In the genomic region with DNA sequence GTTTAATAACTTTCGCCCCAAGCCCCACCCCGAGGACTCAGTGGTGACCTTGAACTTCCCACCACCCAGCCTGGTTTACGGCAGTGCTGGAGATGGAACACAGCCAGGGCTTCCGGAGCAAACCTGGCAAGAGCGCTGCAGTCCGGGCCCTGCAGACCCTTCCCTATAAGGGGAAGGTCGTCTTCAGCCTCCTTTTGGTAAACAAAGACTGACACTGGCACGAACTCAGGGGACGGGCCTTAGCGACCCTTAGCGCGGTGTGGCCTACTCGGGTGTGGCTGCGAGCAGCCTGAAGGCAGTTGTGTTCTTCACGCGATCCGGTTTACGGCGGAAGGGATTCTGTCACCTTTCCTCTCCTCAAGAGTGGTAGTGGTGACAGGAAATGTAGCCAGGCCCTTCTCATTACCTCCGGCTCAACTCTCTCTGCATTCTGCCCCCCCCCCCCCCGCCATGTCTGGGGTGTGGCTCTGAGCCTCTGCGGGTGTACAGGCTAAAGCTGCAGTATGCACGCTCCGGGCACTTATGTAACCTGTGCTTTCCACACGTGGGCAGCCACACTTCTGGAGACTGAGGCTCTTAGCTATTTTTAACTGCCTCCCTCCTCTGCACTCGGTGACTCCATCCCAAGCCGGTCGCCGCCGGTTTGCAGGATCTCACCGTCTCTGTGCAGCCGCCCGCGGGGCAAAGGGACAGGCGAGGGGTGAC, we compare ENCODE assay signal across 8 mouse cellular contexts. TPM values are rescaled to one million over a fixed set of nuclear protein-coding genes. Genes with fewer than 3 reads are reported as not detected.
DNase-seq lines count a peak whose midpoint lies in the region; ATAC-seq and TF ChIP-seq lines count a peak whose summit lies in the region.

TSS of gene Mpc1 (plus strand) at position 84 of the 705 bp plus-strand sequence.

- intact Hi-C loops in left cerebral cortex, postnatal 36 days (cut with DNase I): loop anchor here (10.0 kb wide), 1 partner anchor 88 kb away; no protein-coding TSS in a partner anchor

- ATAC-seq in granulocyte monocyte progenitor cell, adult 5-6 weeks (replicated peaks; ENCODE audit: poor library complexity, severe bottlenecking): peak; percentile 43
- peak; percentile 71 for ATAC-seq in intestine, postnatal 0 days

- H3K27me3 ChIP-seq in embryonic facial prominence, embryonic 10.5 days (replicated peaks; ENCODE audit: low read depth, poor library complexity, severe bottlenecking): peaks cover 34% of the 10 kb centered on the region
- no peaks in the 10 kb centered on the region for H3K27me3 ChIP-seq in intestine, postnatal 0 days (replicated peaks; ENCODE audit: control insufficient read depth, insufficient read depth, low read length)
- peaks cover 21% of the 10 kb centered on the region for H3K27me3 ChIP-seq in midbrain, embryonic 10.5 days (ENCODE audit: low read depth, poor library complexity, severe bottlenecking)
- no peaks in the 10 kb centered on the region for H3K27me3 ChIP-seq in small intestine, adult 2 months (ENCODE audit: control insufficient read depth, insufficient read depth, low read length)

- peak within 1 kb of the TSS; percentile 71 for H3K4me3 ChIP-seq in embryonic facial prominence, embryonic 10.5 days
- peak within 1 kb of the TSS; percentile 90 for H3K4me3 ChIP-seq in intestine, postnatal 0 days (ENCODE audit: low read depth, low read length)
- peak within 1 kb of the TSS; percentile 87 for H3K4me3 ChIP-seq in midbrain, embryonic 10.5 days
- peak within 1 kb of the TSS; percentile 87 for H3K4me3 ChIP-seq in small intestine, adult 2 months (ENCODE audit: low read depth, low read length)

- no peaks in the 10 kb centered on the region for H3K9me3 ChIP-seq in embryonic facial prominence, embryonic 10.5 days
- H3K9me3 ChIP-seq in intestine, postnatal 0 days (ENCODE audit: control insufficient read depth): no peaks in the 10 kb centered on the region
- H3K9me3 ChIP-seq in midbrain, embryonic 10.5 days (replicated peaks): no peaks in the 10 kb centered on the region

- no peaks in the 10 kb centered on the region for H3K36me3 ChIP-seq in embryonic facial prominence, embryonic 10.5 days (replicated peaks)
- H3K36me3 ChIP-seq in intestine, postnatal 0 days (ENCODE audit: control insufficient read depth, insufficient read depth): no peaks in the 10 kb centered on the region
- no peaks in the 10 kb centered on the region for H3K36me3 ChIP-seq in midbrain, embryonic 10.5 days
- H3K36me3 ChIP-seq in small intestine, adult 2 months (ENCODE audit: control insufficient read depth, insufficient read depth, low read length): no peaks in the 10 kb centered on the region

- DNase-seq in 3134 (ENCODE audit: extremely low read depth, insufficient read length, low spot score): peak; percentile 82
- peak; percentile 85 for DNase-seq in adrenal gland, postnatal 10 days
- DNase-seq in embryonic facial prominence, embryonic 10.5 days (ENCODE audit: low spot score): peak; percentile 66
- DNase-seq in left cerebral cortex, postnatal 36 days (ENCODE audit: low spot score in 2 of 2): peak; percentile 93
- peak; percentile 57 for DNase-seq in midbrain, embryonic 10.5 days (ENCODE audit: low spot score)

- H3K27ac ChIP-seq in embryonic facial prominence, embryonic 10.5 days (replicated peaks): peak within 1 kb of the TSS; percentile 91
- peak within 1 kb of the TSS; percentile 95 for H3K27ac ChIP-seq in intestine, postnatal 0 days (ENCODE audit: low read depth, low read length)
- H3K27ac ChIP-seq in midbrain, embryonic 10.5 days (replicated peaks): peak within 1 kb of the TSS; percentile 92
- H3K27ac ChIP-seq in small intestine, adult 2 months (ENCODE audit: insufficient read depth, low read depth, low read length): peak within 1 kb of the TSS; percentile 100

- 0 out of 2 replicates have a peak, but pooled peaks have one; percentile 30 for TF ChIP-seq POLR2A in small intestine, adult 2 months (IDR thresholded peaks at IDR 0.05; ENCODE audit: low read depth, low read length)

- TF ChIP-seq CTCF in intestine, postnatal 0 days (IDR thresholded peaks at IDR 0.05; ENCODE audit: low read depth): no peak
- no peak for TF ChIP-seq CTCF in small intestine, adult 2 months (IDR thresholded peaks at IDR 0.05; ENCODE audit: extremely low read depth, insufficient read length, insufficient replicate concordance, low read depth, low read length)

- H3K4me1 ChIP-seq in embryonic facial prominence, embryonic 10.5 days: peaks cover 21% of the 10 kb centered on the region
- no peaks in the 10 kb centered on the region for H3K4me1 ChIP-seq in intestine, postnatal 0 days (replicated peaks; ENCODE audit: control insufficient read depth, insufficient read depth, low read length)
- peaks cover 26% of the 10 kb centered on the region for H3K4me1 ChIP-seq in midbrain, embryonic 10.5 days
- peaks cover 5% of the 10 kb centered on the region; the same call in 1 of the 2 replicates for H3K4me1 ChIP-seq in small intestine, adult 2 months (ENCODE audit: control insufficient read depth, insufficient read depth, insufficient read length, low read length)

- WGBS in embryonic facial prominence, embryonic 10.5 days: 2% methylated on average over 35 of the region's 35 CpGs
- WGBS in intestine, postnatal 0 days: 0% methylated on average over 34 of the region's 35 CpGs
- 2% methylated on average over 35 of the region's 35 CpGs for WGBS in midbrain, embryonic 10.5 days
- under 1% methylated on average over 35 of the region's 35 CpGs for WGBS in small intestine, adult 2 months

- H3K9ac ChIP-seq in intestine, postnatal 0 days (ENCODE audit: low read depth, low read length): peak within 1 kb of the TSS; percentile 74

- H3K4me2 ChIP-seq in intestine, postnatal 0 days (replicated peaks; ENCODE audit: low read depth): peak within 1 kb of the TSS; percentile 98

RNA-seq across cellular contexts. Expression of gene Mpc1, which starts in this region (rescaled TPM):
- 100 to 1,000 TPM; 347 to 385 TPM for total RNA-seq in adrenal gland, postnatal 10 days (2021)
- 70.1 and 82.5 TPM in 2 replicates for polyA plus RNA-seq in embryonic facial prominence, embryonic 10.5 days (2016; fragmentation: Nextera tagmentation; extraction: Ambion mirVana)
- total RNA-seq in granulocyte monocyte progenitor cell, adult 5-6 weeks (2014; fragmentation: Nextera tagmentation): 153 and 168 TPM in 2 replicates
- total RNA-seq in granulocyte monocyte progenitor cell, adult 5-6 weeks (2017): 161 and 207 TPM in 2 replicates
- polyA plus RNA-seq in intestine, postnatal 0 days (2015; fragmentation: Nextera tagmentation; extraction: Ambion mirVana): 294 and 297 TPM in 2 replicates
- total RNA-seq in left cerebral cortex, postnatal 36 days (2021): 100 to 1,000 TPM; 166 to 173 TPM
- polyA plus RNA-seq in midbrain, embryonic 10.5 days (2016; fragmentation: Nextera tagmentation; extraction: Ambion mirVana): 77.0 and 90.5 TPM in 2 replicates
- polyA plus RNA-seq in small intestine, adult 2 months (2012; rRNA removed): 81.7 and 111 TPM in 2 replicates

Comparison
In these comparisons a context has a peak if more than half of its experiments do, and no peak if none do; other contexts are left out.
1. Peak in every context shown above with its lines: DNase-seq, ATAC-seq, H3K4me3 ChIP-seq and H3K27ac ChIP-seq.